Mouse (Mus musculus) bone marrow, adult 2 months (tissue): ENCODE data around the gene Scgb3a1.

Source experiments
- CTCF ChIP-seq: fragments of 200-500 bp; IDR thresholded peaks from 2 replicates; pipeline ENCODE4 v1.5.1; 2011; ENCODE audit warnings: low read length, control low read depth; ENCODE audit not compliant: control insufficient read depth, insufficient read depth
- POLR2A ChIP-seq: fragments of 200-500 bp; IDR thresholded peaks from 2 replicates; pipeline ENCODE4 v1.6.1; 2011; ENCODE audit warnings: low read depth, mild to moderate bottlenecking, control low read depth, low read length, borderline replicate concordance; ENCODE audit not compliant: control insufficient read depth

- TF ChIP-seq CTCF (no peak), POLR2A (no peak)
Measured at GRCm38 (mm10) chr11:49626748-49627147, 36.7 kb upstream of the Scgb3a1 start.
